Mouse (Mus musculus) liver, embryonic 14.5 days (tissue): Measurements from ENCODE around the gene Gm17581.

Experiments
- CTCF ChIP-seq: IDR thresholded peaks from 2 replicates; pipeline ENCODE4 v1.5.1; 2016; ENCODE audit warnings: antibody characterized with exemption, low read depth, control low read depth
- EP300 ChIP-seq: IDR thresholded peaks from 2 replicates; pipeline ENCODE4 v1.6.1; 2016; ENCODE audit warnings: antibody characterized with exemption, low read depth

- no peak for TF ChIP-seq EP300
- TF ChIP-seq CTCF: no peak
These were observed 38.0 kb upstream of the Gm17581 start for GRCm38 (mm10) chr2:155773664-155774063.
